Mouse (Mus musculus): ENCODE data around the gene Rps6ka6.

DNA sequence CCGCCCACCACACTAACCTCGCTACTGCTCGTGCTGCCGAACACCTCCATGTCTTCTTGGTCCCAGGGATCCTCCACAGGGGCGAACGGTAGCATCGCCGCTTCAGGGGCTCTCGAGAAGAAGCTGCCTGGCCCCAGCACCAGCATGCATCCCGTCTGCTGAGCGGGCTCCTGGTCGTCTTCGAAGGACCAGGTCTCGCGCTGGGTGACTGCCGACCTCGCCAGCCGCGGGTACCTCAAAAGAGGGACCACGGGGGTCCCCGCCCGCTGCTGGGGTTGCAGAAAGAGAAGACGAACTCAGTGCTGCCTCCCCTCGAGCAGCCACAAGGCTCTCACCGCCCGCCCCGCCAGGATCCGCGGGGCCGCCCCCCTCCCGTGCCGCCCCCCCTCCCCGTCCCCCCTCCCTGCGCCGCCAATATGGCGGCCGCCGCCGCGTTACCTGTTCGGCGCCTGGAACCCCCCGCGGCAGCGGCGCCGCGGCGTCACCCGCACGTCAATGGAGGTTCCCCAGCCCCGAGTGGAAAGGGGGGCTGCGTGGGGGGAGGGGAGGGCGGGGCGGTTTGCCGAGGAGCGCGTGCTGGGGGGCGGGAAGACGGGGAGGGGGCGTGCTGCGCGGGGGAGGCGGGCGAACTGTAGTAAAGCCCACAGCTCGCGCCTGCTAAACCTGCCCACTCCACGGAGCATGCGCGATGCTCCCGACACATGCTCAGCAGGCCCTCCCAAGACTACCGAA is 74.8 kb downstream of the Rps6ka6 start:
- TF ChIP-seq POLR2A (IDR thresholded peaks at IDR 0.05; ENCODE audit: extremely low read depth, insufficient read depth, low read length), result no peak
- no peak for TF ChIP-seq CTCF (IDR thresholded peaks at IDR 0.05; ENCODE audit: extremely low read depth, insufficient read depth, low read length)

Measured in cortical plate, adult 2 months (tissue).